Mouse (Mus musculus): ENCODE results near the gene Cyp26b1. TPM values are rescaled to one million over a fixed set of nuclear protein-coding genes. Genes with fewer than 3 reads are reported as not detected.
"Not testable (repeated sequence)": the region's sequence is repeated elsewhere in the genome, so short reads cannot be mapped to it uniquely, and the experiment has no call there.

Gene Cyp26b1
- polyA plus RNA-seq, 1 experiment from 2014 or later = 6.9 TPM

DNA sequence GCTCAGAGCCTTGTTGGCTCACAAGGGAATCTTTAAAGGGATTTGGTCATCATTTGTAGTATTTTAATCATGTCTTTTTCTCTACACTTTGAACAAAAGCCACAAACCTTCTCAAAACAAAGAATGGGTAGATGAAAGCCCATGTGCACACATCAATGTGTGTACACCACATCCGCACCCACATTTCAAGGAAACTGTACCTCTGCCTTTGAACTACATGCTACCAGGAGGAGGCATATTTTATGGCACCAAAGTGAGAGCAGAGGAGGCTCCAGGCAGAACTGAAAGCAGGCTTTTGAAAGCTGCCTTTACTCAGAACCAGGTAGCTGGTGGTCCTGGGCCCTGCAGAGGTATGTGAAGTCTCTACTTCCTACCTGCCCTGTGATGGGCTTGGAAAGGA lies 23.3 kb upstream of the Cyp26b1 start:
- H3K4me2 ChIP-seq (ENCODE audit: low read depth, low read length) = no peak overlapping the region
- H3K27me3 ChIP-seq (replicated peaks; ENCODE audit: control insufficient read depth, insufficient read depth, low read length) = no peaks in the 10 kb centered on the region
- H3K27ac ChIP-seq (replicated peaks; ENCODE audit: low read depth, low read length) = no peak overlapping the region
- H3K9me3 ChIP-seq (ENCODE audit: control insufficient read depth, low read length) = no peaks in the 10 kb centered on the region
- DNase-seq (ENCODE audit: low spot score) (no peak), ATAC-seq (ENCODE audit: low read depth) (no peak)
- H3K4me3 ChIP-seq (ENCODE audit: low read depth, low read length) = no peak overlapping the region
- H3K4me1 ChIP-seq (ENCODE audit: control insufficient read depth, insufficient read depth, low read length) = no peaks in the 10 kb centered on the region
- peaks cover 15% of the 10 kb centered on the region for H3K36me3 ChIP-seq (ENCODE audit: control insufficient read depth, insufficient read depth, low read length)
- 89% methylated on average over 1 of the region's 1 CpGs for WGBS
- no peak overlapping the region for H3K9ac ChIP-seq (ENCODE audit: low read depth, low read length)

DNA sequence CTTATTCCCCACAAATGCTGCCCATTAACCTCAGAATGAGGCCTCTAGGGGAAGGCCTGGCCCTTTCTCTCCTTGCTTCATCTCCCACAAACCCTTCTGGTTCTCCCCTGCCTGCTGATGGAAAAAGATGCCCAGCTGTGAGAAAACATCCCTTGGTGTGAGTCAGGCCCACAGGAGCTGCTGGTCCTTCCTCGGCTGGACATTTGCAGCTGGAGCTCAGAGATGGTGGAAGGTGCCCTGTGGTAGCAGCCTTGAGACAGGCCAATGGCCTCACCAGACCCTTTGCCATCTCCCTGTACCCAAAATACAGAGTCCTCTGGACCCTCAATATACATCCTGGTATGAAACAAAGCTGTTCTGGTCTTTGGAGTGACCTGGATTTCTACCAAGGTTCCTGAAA lies 22.9 kb upstream of the Cyp26b1 start:
- Histone ChIP-seq H3K4me3 (ENCODE audit: low read depth, low read length) (no peak overlapping the region), H3K36me3 (ENCODE audit: control insufficient read depth, insufficient read depth, low read length) (peaks cover 15% of the 10 kb centered on the region), H3K27ac (replicated peaks; ENCODE audit: low read depth, low read length) (no peak overlapping the region), H3K9me3 (ENCODE audit: control insufficient read depth, low read length) (no peaks in the 10 kb centered on the region), H3K4me1 (ENCODE audit: control insufficient read depth, insufficient read depth, low read length) (no peaks in the 10 kb centered on the region), H3K9ac (ENCODE audit: low read depth, low read length) (no peak overlapping the region), H3K4me2 (ENCODE audit: low read depth, low read length) (no peak overlapping the region), H3K27me3 (replicated peaks; ENCODE audit: control insufficient read depth, insufficient read depth, low read length) (no peaks in the 10 kb centered on the region)
- WGBS = 75% methylated on average over 1 of the region's 1 CpGs
- no peak for ATAC-seq (ENCODE audit: low read depth)
- DNase-seq (ENCODE audit: low spot score) = no peak

DNA sequence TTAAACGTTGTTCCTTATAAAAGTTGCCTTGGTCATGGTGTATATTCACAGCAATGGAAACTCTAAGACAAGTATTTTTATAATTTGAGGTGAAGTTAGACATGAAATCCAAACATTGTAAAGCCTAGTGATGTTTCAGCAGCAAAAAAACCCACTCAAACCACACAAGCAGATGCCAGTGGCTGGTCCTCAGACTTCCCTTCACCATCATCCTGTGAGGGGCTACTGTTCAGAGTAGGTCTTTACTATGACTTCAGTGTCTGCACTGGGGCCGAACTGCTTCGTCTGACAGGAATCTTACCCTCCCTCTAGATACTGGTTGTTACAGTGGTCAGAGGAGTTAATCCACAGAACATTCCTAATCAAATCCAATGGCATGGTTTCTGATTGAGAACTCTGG lies 19.9 kb upstream of the Cyp26b1 start:
- Histone ChIP-seq H3K4me3 (ENCODE audit: low read depth, low read length) (no peak overlapping the region), H3K4me1 (ENCODE audit: control insufficient read depth, insufficient read depth, low read length) (no peaks in the 10 kb centered on the region), H3K9me3 (ENCODE audit: control insufficient read depth, low read length) (no peaks in the 10 kb centered on the region), H3K27ac (replicated peaks; ENCODE audit: low read depth, low read length) (no peak overlapping the region), H3K27me3 (replicated peaks; ENCODE audit: control insufficient read depth, insufficient read depth, low read length) (no peaks in the 10 kb centered on the region), H3K36me3 (ENCODE audit: control insufficient read depth, insufficient read depth, low read length) (no peaks in the 10 kb centered on the region; the same call in 1 of the 2 replicates), H3K4me2 (ENCODE audit: low read depth, low read length) (no peak overlapping the region), H3K9ac (ENCODE audit: low read depth, low read length) (no peak overlapping the region)
- 88% methylated on average over 3 of the region's 3 CpGs for WGBS
- DNase-seq (ENCODE audit: low spot score) = no peak
- ATAC-seq (ENCODE audit: low read depth) = no peak

DNA sequence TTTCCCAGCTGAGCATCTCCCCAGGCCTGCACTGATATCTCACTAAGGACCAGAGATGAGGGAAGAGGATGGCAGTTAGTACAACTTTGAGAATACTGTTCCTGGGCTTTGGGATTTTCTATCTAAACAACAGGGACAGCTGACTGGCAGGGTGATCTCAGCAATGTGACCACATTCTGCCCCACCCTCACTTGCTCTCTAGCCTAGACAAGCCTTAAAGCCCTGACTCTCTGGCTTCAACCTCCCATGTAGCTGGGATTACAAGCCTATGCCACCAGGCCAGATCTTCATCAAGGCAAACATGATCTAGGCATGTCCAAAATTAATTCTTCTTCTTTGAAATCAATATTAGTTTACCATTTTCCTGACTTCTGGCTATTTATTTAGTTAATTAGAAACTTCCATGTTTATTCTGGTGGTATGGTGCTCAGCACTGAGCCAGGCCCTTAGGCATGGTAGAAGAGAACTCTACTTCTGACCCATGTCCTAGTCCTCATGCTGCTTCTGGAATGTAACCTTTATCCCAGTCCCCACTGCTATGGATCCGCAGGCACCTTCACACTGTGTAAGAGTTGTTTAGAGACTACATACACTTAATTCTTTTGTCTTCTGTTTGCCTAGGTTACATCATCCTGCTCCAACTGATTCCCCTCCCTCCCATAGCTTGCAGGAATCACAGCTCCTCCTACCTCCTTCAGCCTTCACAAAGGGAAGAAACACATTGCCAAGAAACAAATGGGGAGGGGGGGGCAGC lies 7.6 kb upstream of the Cyp26b1 start:
- Histone ChIP-seq H3K9ac (ENCODE audit: low read depth, low read length) (no peak overlapping the region), H3K4me3 (ENCODE audit: low read depth, low read length) (no peak overlapping the region), H3K27ac (replicated peaks; ENCODE audit: low read depth, low read length) (no peak overlapping the region), H3K36me3 (ENCODE audit: control insufficient read depth, insufficient read depth, low read length) (no peaks in the 10 kb centered on the region), H3K4me2 (ENCODE audit: low read depth, low read length) (no peak overlapping the region), H3K9me3 (ENCODE audit: control insufficient read depth, low read length) (no peaks in the 10 kb centered on the region), H3K4me1 (ENCODE audit: control insufficient read depth, insufficient read depth, low read length) (no peaks in the 10 kb centered on the region), H3K27me3 (replicated peaks; ENCODE audit: control insufficient read depth, insufficient read depth, low read length) (no peaks in the 10 kb centered on the region)
- DNase-seq (ENCODE audit: low spot score) (no peak), ATAC-seq (ENCODE audit: low read depth) (peak; percentile 37; the same call in 1 of the 2 replicates)
- 36% methylated on average over 1 of the region's 1 CpGs for WGBS

DNA sequence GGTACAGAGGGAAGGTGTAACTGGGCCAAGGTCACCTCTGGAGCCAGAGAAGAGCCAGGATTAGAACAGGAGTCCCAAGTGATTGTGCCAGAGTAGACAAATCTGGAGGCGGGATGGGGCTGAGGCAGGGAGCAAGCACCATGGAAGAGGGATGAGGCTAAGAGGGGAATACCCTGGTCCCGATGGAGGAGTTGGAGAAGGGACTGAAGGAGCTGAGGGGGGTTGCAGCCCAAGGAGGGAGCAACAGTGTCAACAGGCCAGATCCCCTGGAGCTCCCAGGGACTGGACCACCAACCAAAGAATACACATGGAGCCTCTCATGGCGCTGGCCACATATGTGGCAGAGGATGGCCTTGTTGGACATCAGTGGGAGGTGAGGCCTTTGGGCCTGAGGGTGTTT lies 5.6 kb upstream of the Cyp26b1 start:
- not testable (repeated sequence) for DNase-seq (ENCODE audit: low spot score); H3K4me1 ChIP-seq (ENCODE audit: control insufficient read depth, insufficient read depth, low read length); H3K4me3 ChIP-seq (ENCODE audit: low read depth, low read length); H3K4me2 ChIP-seq (ENCODE audit: low read depth, low read length); H3K9ac ChIP-seq (ENCODE audit: low read depth, low read length); H3K9me3 ChIP-seq (ENCODE audit: control insufficient read depth, low read length); H3K27me3 ChIP-seq (replicated peaks; ENCODE audit: control insufficient read depth, insufficient read depth, low read length); H3K27ac ChIP-seq (replicated peaks; ENCODE audit: low read depth, low read length); ATAC-seq (ENCODE audit: low read depth); H3K36me3 ChIP-seq (ENCODE audit: control insufficient read depth, insufficient read depth, low read length)
- WGBS = 86% methylated on average over 3 of the region's 3 CpGs

DNA sequence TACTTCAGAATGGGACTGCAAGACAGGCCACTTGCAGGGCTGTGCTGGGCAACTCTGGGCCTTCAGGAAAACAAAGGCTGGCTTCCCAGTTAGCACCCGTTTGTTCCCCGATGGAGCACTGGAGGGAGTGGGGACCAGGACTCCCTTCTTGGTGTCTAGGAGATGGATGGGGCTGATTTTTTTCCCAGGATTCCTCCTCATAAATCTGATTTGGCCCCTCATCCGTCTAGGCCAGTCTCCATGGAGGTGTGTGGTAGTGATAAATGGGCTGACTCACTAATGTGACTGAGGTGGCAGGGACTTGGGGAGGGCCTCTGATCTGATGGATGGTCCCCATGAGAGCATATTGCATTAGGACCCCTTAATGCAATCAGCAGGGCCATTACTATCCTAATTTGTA lies 5.0 kb upstream of the Cyp26b1 start:
- ATAC-seq (ENCODE audit: low read depth) (no peak), DNase-seq (ENCODE audit: low spot score) (no peak)
- Histone ChIP-seq H3K4me2 (ENCODE audit: low read depth, low read length) (no peak overlapping the region), H3K9ac (ENCODE audit: low read depth, low read length) (no peak overlapping the region), H3K27ac (replicated peaks; ENCODE audit: low read depth, low read length) (no peak overlapping the region), H3K27me3 (replicated peaks; ENCODE audit: control insufficient read depth, insufficient read depth, low read length) (no peaks in the 10 kb centered on the region), H3K9me3 (ENCODE audit: control insufficient read depth, low read length) (no peaks in the 10 kb centered on the region), H3K36me3 (ENCODE audit: control insufficient read depth, insufficient read depth, low read length) (no peaks in the 10 kb centered on the region), H3K4me3 (ENCODE audit: low read depth, low read length) (no peak overlapping the region), H3K4me1 (ENCODE audit: control insufficient read depth, insufficient read depth, low read length) (0 out of 2 replicates have a peak, but pooled peaks cover 5% of the 10 kb centered on the region)
- 71% methylated on average over 3 of the region's 3 CpGs for WGBS

DNA sequence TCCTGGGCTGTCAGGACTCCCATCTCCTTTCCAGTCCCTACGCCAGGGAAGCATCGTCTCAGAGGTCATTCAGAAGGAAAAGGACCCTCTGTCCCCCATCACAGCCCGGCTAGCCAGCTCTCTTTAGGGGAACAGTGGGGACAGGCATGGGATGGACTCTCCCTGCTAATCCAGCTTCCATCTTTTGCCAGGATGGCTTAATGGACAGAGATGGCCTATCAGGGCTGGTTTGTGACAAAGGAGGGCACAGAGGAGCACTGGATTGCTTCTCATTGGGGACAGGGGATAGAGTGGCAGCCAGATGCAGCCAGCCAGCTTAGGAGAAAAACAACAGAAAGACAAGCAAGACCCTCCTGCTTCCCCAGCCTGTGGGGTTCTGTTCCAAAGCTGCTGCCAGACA lies 918 bp upstream of the Cyp26b1 start:
- Histone ChIP-seq H3K4me2 (ENCODE audit: low read depth, low read length) (no peak overlapping the region), H3K4me3 (ENCODE audit: low read depth, low read length) (no peak overlapping the region), H3K4me1 (ENCODE audit: control insufficient read depth, insufficient read depth, low read length) (0 out of 2 replicates have a peak, but pooled peaks cover 5% of the 10 kb centered on the region), H3K36me3 (ENCODE audit: control insufficient read depth, insufficient read depth, low read length) (no peaks in the 10 kb centered on the region), H3K27me3 (replicated peaks; ENCODE audit: control insufficient read depth, insufficient read depth, low read length) (peaks cover 2% of the 10 kb centered on the region; the same call in 1 of the 2 replicates), H3K9me3 (ENCODE audit: control insufficient read depth, low read length) (no peaks in the 10 kb centered on the region), H3K9ac (ENCODE audit: low read depth, low read length) (no peak overlapping the region), H3K27ac (replicated peaks; ENCODE audit: low read depth, low read length) (no peak overlapping the region)
- DNase-seq (ENCODE audit: low spot score) (peak; percentile 13), ATAC-seq (ENCODE audit: low read depth) (no peak; the same call in 1 of the 2 replicates)
- 59% methylated on average over 3 of the region's 3 CpGs for WGBS

DNA sequence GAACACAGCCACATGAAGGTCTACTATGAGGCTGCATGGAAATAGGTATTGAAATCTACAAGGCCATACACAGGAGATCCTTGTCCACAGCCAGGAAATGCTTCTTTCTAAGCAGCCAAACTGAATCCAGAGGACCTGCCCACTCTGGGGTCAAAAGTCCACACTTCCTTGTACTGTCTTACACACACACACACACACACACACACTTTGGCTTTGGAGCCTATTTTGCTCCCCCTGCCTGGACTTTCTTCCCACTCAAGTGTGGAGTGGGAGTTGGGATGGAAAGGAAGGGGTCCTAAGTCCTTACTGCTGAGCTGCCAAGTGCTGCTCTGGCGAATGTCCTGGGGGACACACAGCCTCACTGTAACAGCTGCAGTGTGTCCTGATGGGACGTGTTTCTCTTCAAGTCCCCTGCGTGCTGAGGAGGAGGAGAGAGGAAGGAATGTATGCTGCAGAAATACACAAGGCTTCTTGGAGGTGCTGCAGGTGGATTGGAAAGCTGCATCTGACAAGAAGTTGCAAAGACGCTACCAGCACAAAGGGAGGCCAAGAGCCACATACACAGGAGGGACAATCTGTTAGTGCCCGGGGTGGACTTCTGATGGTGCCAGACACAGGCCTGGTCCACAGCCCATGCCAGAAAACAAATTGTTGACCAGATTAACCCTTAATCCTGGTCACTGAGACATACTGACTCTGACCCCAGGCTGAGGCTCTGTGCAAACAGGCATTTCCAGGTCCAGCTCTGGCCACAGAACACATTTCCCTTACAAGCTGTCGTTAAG lies 2.6 kb downstream of the Cyp26b1 start:
- no peak for DNase-seq (ENCODE audit: low spot score)
- Histone ChIP-seq H3K4me2 (ENCODE audit: low read depth, low read length) (no peak overlapping the region), H3K27ac (replicated peaks; ENCODE audit: low read depth, low read length) (no peak overlapping the region), H3K4me3 (ENCODE audit: low read depth, low read length) (no peak overlapping the region), H3K9ac (ENCODE audit: low read depth, low read length) (no peak overlapping the region), H3K27me3 (replicated peaks; ENCODE audit: control insufficient read depth, insufficient read depth, low read length) (peaks cover 11% of the 10 kb centered on the region), H3K36me3 (ENCODE audit: control insufficient read depth, insufficient read depth, low read length) (no peaks in the 10 kb centered on the region), H3K4me1 (ENCODE audit: control insufficient read depth, insufficient read depth, low read length) (0 out of 2 replicates have a peak, but pooled peaks cover 5% of the 10 kb centered on the region), H3K9me3 (ENCODE audit: control insufficient read depth, low read length) (no peaks in the 10 kb centered on the region)
- WGBS = 52% methylated on average over 6 of the region's 6 CpGs
- ATAC-seq (ENCODE audit: low read depth) = no peak

All from embryonic facial prominence, embryonic 14.5 days (tissue).